Mouse (Mus musculus): Measurements from ENCODE around the gene Tradd. TPM values are rescaled to one million over a fixed set of nuclear protein-coding genes. Genes with fewer than 3 reads are reported as not detected.

Gene Tradd
- polyA plus RNA-seq, 1 experiment from 2014 or later: 14.3 TPM

DNA sequence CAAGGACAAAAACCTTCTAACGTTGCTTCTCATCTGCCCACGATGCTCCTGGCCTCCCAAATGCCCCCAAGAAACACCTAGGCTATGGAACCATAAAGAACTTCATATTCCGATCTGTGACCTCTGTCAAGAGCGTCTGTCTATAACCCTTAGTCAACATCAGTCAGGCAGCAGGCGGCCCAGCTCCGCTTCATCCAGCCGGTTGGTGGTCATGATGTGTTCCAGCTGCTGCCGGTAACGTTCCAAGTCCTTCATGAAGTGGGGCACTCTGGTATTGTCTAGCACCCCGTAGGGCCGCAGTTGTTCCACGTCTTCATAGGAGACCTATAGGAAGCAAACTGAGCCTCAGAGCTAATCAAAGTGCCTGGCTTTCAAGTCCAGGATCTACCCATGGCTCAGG is 17.4 kb upstream of the Tradd start:
- ATAC-seq (replicated peaks; ENCODE audit: insufficient number of reproducible peaks, low FRiP score, low TSS enrichment): no peak
- Histone ChIP-seq H3K9ac (ENCODE audit: low read depth, low read length) (no peak overlapping the region), H3K4me1 (ENCODE audit: control insufficient read depth, insufficient read depth, low read length) (peaks cover 6% of the 10 kb centered on the region), H3K4me3 (ENCODE audit: low read depth, low read length) (no peak overlapping the region), H3K36me3 (ENCODE audit: control insufficient read depth, insufficient read depth, low read length) (no peaks in the 10 kb centered on the region; the same call in 1 of the 2 replicates), H3K9me3 (replicated peaks; ENCODE audit: control insufficient read depth, low read length) (no peaks in the 10 kb centered on the region), H3K27me3 (ENCODE audit: control insufficient read depth, insufficient read depth, low read length) (peaks cover 43% of the 10 kb centered on the region), H3K27ac (ENCODE audit: low read depth, low read length) (no peak overlapping the region), H3K4me2 (no peak overlapping the region)
- WGBS (ENCODE audit: insufficient replicate concordance): 84% methylated on average over 12 of the region's 12 CpGs

DNA sequence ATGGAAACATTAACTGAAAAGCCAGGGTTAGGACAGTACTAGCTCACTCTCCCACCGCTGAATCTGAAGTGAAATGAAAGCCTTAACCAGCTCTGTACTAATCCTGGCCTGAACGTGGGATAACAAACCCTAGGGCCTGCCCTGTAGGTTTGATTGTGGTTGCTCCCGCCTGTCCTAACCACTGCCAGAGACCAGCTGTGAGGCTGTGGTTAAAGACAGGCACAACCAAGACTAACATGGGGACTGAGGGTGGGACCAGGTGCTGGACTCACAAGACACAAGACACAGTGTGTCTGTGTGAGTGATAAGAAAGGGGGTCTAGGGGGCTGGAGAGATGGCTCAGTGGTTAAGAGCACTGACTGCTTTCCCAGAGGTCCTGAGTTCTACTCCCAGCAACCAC is 16.2 kb upstream of the Tradd start:
- H3K4me3 ChIP-seq (ENCODE audit: low read depth, low read length): no peak overlapping the region
- no peak overlapping the region for H3K4me2 ChIP-seq
- WGBS (ENCODE audit: insufficient replicate concordance): 73% methylated on average over 3 of the region's 3 CpGs
- H3K27me3 ChIP-seq (ENCODE audit: control insufficient read depth, insufficient read depth, low read length): peaks cover 55% of the 10 kb centered on the region
- peaks cover 10% of the 10 kb centered on the region for H3K4me1 ChIP-seq (ENCODE audit: control insufficient read depth, insufficient read depth, low read length)
- H3K27ac ChIP-seq (ENCODE audit: low read depth, low read length): no peak overlapping the region
- no peak for ATAC-seq (replicated peaks; ENCODE audit: insufficient number of reproducible peaks, low FRiP score, low TSS enrichment)
- H3K36me3 ChIP-seq (ENCODE audit: control insufficient read depth, insufficient read depth, low read length): no peaks in the 10 kb centered on the region; the same call in 1 of the 2 replicates
- no peak overlapping the region for H3K9ac ChIP-seq (ENCODE audit: low read depth, low read length)
- H3K9me3 ChIP-seq (replicated peaks; ENCODE audit: control insufficient read depth, low read length): no peaks in the 10 kb centered on the region

DNA sequence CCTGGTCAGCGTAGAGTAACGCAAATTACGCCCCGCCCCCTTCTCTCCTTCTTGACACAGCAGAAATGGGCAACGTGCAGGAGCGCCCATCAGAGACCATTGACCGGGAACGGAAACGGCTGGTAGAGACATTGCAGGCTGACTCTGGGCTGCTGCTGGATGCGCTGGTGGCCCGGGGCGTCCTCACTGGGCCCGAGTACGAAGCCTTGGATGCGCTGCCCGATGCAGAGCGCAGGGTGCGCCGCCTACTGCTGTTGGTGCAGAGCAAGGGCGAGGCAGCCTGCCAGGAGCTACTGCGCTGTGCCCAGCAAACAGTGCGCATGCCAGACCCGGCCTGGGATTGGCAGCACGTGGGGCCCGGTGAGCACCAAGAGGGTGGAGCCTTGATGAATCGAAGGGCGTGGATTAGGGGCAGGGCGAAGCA is 14.5 kb upstream of the Tradd start:
- Histone ChIP-seq H3K4me2 (peak overlapping the region; percentile 59), H3K4me1 (ENCODE audit: control insufficient read depth, insufficient read depth, low read length) (peaks cover 11% of the 10 kb centered on the region), H3K36me3 (ENCODE audit: control insufficient read depth, insufficient read depth, low read length) (no peaks in the 10 kb centered on the region), H3K27ac (ENCODE audit: low read depth, low read length) (no peak overlapping the region), H3K9ac (ENCODE audit: low read depth, low read length) (0 out of 2 replicates have a peak overlapping the region, but pooled peaks have one; percentile 34), H3K4me3 (ENCODE audit: low read depth, low read length) (peak overlapping the region; percentile 22), H3K27me3 (ENCODE audit: control insufficient read depth, insufficient read depth, low read length) (peaks cover 72% of the 10 kb centered on the region), H3K9me3 (replicated peaks; ENCODE audit: control insufficient read depth, low read length) (no peaks in the 10 kb centered on the region)
- no peak for ATAC-seq (replicated peaks; ENCODE audit: insufficient number of reproducible peaks, low FRiP score, low TSS enrichment)
- WGBS (ENCODE audit: insufficient replicate concordance): 3% methylated on average over 28 of the region's 28 CpGs

DNA sequence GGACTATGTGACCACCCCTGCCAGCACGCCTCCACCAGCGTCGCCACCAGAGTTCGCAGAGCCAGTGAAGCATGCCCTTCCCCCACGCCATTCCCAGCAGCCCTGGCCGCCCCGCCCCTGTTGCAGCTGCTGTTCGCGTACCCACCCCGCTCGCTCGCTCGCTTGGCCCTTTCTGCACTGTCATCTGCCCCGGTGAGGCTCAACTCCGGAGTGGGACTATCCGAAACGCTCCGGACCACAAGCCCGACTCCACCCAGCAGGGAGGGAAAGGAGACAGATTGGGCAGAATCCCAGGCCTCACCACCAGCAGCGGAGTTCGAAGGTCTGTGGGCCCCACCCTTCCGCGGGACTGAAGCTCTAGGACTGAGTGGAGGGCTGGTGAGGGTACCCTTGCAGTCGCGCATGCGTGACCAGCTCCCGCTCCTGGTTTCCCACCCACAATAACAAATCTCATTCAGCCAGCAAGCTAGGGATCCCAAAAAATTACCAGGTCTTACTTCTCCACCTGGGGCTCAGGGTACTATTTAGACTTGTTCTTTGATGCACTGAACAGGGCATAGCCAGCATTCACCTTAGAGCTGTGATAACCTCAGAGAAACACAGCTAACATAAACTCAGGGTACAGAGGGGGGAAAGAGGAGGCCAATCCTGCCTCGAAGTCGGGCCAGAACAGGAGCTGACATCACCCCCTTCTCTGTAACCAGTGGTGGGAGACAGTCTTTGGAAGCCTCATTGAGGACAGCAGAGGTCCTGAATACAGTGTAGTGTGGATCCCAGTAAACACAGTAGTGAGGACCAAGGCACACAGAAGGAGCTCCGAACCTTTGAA is 12.1 kb upstream of the Tradd start:
- WGBS (ENCODE audit: insufficient replicate concordance): 5% methylated on average over 29 of the region's 30 CpGs
- Histone ChIP-seq H3K27ac (ENCODE audit: low read depth, low read length) (no peak overlapping the region), H3K4me2 (peak overlapping the region; percentile 81), H3K9ac (ENCODE audit: low read depth, low read length) (peak overlapping the region; percentile 57; the same call in 1 of the 2 replicates), H3K9me3 (replicated peaks; ENCODE audit: control insufficient read depth, low read length) (no peaks in the 10 kb centered on the region), H3K4me1 (ENCODE audit: control insufficient read depth, insufficient read depth, low read length) (peaks cover 11% of the 10 kb centered on the region), H3K36me3 (ENCODE audit: control insufficient read depth, insufficient read depth, low read length) (no peaks in the 10 kb centered on the region), H3K27me3 (ENCODE audit: control insufficient read depth, insufficient read depth, low read length) (peaks cover 86% of the 10 kb centered on the region), H3K4me3 (ENCODE audit: low read depth, low read length) (peak overlapping the region; percentile 41)
- peak; percentile 62; the same call in 1 of the 2 replicates for ATAC-seq (replicated peaks; ENCODE audit: insufficient number of reproducible peaks, low FRiP score, low TSS enrichment)

DNA sequence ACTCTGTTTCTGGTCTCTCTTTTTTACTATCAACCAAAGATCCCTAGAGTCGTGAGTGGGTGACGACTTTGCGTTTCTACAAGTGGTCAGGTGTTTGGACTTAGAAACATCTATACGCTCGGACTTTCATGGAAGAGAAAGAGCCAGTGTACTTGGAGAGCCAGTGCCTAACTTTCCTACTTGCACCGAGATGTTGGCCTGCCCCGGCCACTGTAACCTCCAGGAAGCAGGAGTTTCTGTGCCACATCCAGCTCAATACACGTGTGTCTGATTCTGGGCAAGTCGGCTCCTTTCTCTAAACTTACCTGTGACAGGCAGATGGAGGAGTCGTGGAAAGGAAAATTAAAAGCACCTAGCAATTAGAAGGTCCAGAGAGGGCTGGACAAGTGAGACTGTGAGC is 11.4 kb upstream of the Tradd start, which contains the start of gene Nol3:
Gene Nol3, plus strand, starts transcription at position 301 of the 400 bp plus-strand sequence.
- WGBS (ENCODE audit: insufficient replicate concordance): 10% methylated on average over 10 of the region's 10 CpGs
- H3K36me3 ChIP-seq (ENCODE audit: control insufficient read depth, insufficient read depth, low read length): no peaks in the 10 kb centered on the region
- peak within 1 kb of the TSS; percentile 81 for H3K4me2 ChIP-seq
- peak within 1 kb of the TSS; percentile 41 for H3K4me3 ChIP-seq (ENCODE audit: low read depth, low read length)
- H3K9ac ChIP-seq (ENCODE audit: low read depth, low read length): peak within 1 kb of the TSS; percentile 57; the same call in 1 of the 2 replicates
- no peaks in the 10 kb centered on the region for H3K9me3 ChIP-seq (replicated peaks; ENCODE audit: control insufficient read depth, low read length)
- no peak for ATAC-seq (replicated peaks; ENCODE audit: insufficient number of reproducible peaks, low FRiP score, low TSS enrichment)
- no peak within 1 kb of the TSS for H3K27ac ChIP-seq (ENCODE audit: low read depth, low read length)
- peaks cover 90% of the 10 kb centered on the region for H3K27me3 ChIP-seq (ENCODE audit: control insufficient read depth, insufficient read depth, low read length)
- peaks cover 11% of the 10 kb centered on the region for H3K4me1 ChIP-seq (ENCODE audit: control insufficient read depth, insufficient read depth, low read length)

GRCm38 (mm10) chr8:105275387-105275786 is 11.0 kb upstream of the Tradd start:
- Histone ChIP-seq H3K4me3 (ENCODE audit: low read depth, low read length) (peak overlapping the region; percentile 41), H3K4me2 (peak overlapping the region; percentile 81), H3K9ac (ENCODE audit: low read depth, low read length) (no peak overlapping the region), H3K9me3 (replicated peaks; ENCODE audit: control insufficient read depth, low read length) (no peaks in the 10 kb centered on the region), H3K27me3 (ENCODE audit: control insufficient read depth, insufficient read depth, low read length) (peaks cover 91% of the 10 kb centered on the region), H3K36me3 (ENCODE audit: control insufficient read depth, insufficient read depth, low read length) (no peaks in the 10 kb centered on the region), H3K4me1 (ENCODE audit: control insufficient read depth, insufficient read depth, low read length) (peaks cover 14% of the 10 kb centered on the region), H3K27ac (ENCODE audit: low read depth, low read length) (no peak overlapping the region)
- ATAC-seq (replicated peaks; ENCODE audit: insufficient number of reproducible peaks, low FRiP score, low TSS enrichment): no peak
- 8% methylated on average over 11 of the region's 11 CpGs for WGBS (ENCODE audit: insufficient replicate concordance)

GRCm38 (mm10) chr8:105270916-105271186 is 6.4 kb upstream of the Tradd start:
- ATAC-seq (replicated peaks; ENCODE audit: insufficient number of reproducible peaks, low FRiP score, low TSS enrichment): no peak
- H3K27me3 ChIP-seq (ENCODE audit: control insufficient read depth, insufficient read depth, low read length): peaks cover 98% of the 10 kb centered on the region
- no peaks in the 10 kb centered on the region for H3K36me3 ChIP-seq (ENCODE audit: control insufficient read depth, insufficient read depth, low read length)
- H3K9me3 ChIP-seq (replicated peaks; ENCODE audit: control insufficient read depth, low read length): peaks cover 5% of the 10 kb centered on the region; the same call in 1 of the 2 replicates
- under 1% methylated on average over 11 of the region's 11 CpGs for WGBS (ENCODE audit: insufficient replicate concordance)
- H3K4me3 ChIP-seq (ENCODE audit: low read depth, low read length): no peak overlapping the region
- H3K27ac ChIP-seq (ENCODE audit: low read depth, low read length): no peak overlapping the region
- H3K4me2 ChIP-seq: peak overlapping the region; percentile 20; the same call in 1 of the 2 replicates
- H3K9ac ChIP-seq (ENCODE audit: low read depth, low read length): no peak overlapping the region
- H3K4me1 ChIP-seq (ENCODE audit: control insufficient read depth, insufficient read depth, low read length): peaks cover 23% of the 10 kb centered on the region

- Histone ChIP-seq H3K4me2 (peak overlapping the region; percentile 74), H3K4me3 (ENCODE audit: low read depth, low read length) (peak overlapping the region; percentile 48), H3K27ac (ENCODE audit: low read depth, low read length) (no peak overlapping the region), H3K36me3 (ENCODE audit: control insufficient read depth, insufficient read depth, low read length) (no peaks in the 10 kb centered on the region), H3K9ac (ENCODE audit: low read depth, low read length) (peak overlapping the region; percentile 58), H3K27me3 (ENCODE audit: control insufficient read depth, insufficient read depth, low read length) (peaks cover 94% of the 10 kb centered on the region), H3K4me1 (ENCODE audit: control insufficient read depth, insufficient read depth, low read length) (peaks cover 21% of the 10 kb centered on the region), H3K9me3 (replicated peaks; ENCODE audit: control insufficient read depth, low read length) (peaks cover 5% of the 10 kb centered on the region; the same call in 1 of the 2 replicates)
- ATAC-seq (replicated peaks; ENCODE audit: insufficient number of reproducible peaks, low FRiP score, low TSS enrichment): no peak; the same call in 1 of the 2 replicates
- 3% methylated on average over 39 of the region's 39 CpGs for WGBS (ENCODE audit: insufficient replicate concordance)
Observed at GRCm38 (mm10) chr8:105270101-105270915, 5.9 kb upstream of the Tradd start.

All from heart, embryonic 11.5 days (tissue).